Mouse (Mus musculus) midbrain, embryonic 11.5 days (tissue): ENCODE results near the gene Gm6526. TPM values are rescaled to one million over a fixed set of nuclear protein-coding genes. Genes with fewer than 3 reads are reported as not detected.

Source experiments
- polyA plus RNA-seq: library from polyadenylated mRNA; unstranded; fragments of >200 nt; fragmentation: Nextera tagmentation; extraction: Ambion mirVana; gene quantifications from 2 replicates; pipeline ENCODE4 v1.2.1, GENCODE M21; 2014

Gene Gm6526
- polyA plus RNA-seq, 1 experiment from 2014 or later: not detected

Other genes starting within 250 kb of the Gm6526 start
- not detected in 2 replicates for gene Gm5799, start 204.3 kb upstream of the Gm6526 start, polyA plus RNA-seq
- gene Gm17654, start 168.7 kb upstream of the Gm6526 start, polyA plus RNA-seq: not detected in 2 replicates
- gene Gm10375, start 139.9 kb upstream of the Gm6526 start, polyA plus RNA-seq: not detected in 2 replicates
- gene Gm8165, start 70.7 kb upstream of the Gm6526 start, polyA plus RNA-seq: not detected in 2 replicates
- gene Gm7324, start 50.0 kb upstream of the Gm6526 start, polyA plus RNA-seq: 1.9 and 2.1 TPM in 2 replicates
- gene Gm16506, start 20.4 kb upstream of the Gm6526 start, polyA plus RNA-seq: not detected in 2 replicates
- gene Gm8180, start 36.9 kb downstream of the Gm6526 start, polyA plus RNA-seq: not detected in 2 replicates
- not detected in 2 replicates for gene Ear1, start 127.7 kb downstream of the Gm6526 start, polyA plus RNA-seq
- gene Ear10, start 175.7 kb downstream of the Gm6526 start, polyA plus RNA-seq: not detected in 2 replicates
- gene Gm8113, start 177.5 kb downstream of the Gm6526 start, polyA plus RNA-seq: 3.8 and 4.0 TPM in 2 replicates
- not detected in 2 replicates for gene Ang5, start 209.2 kb downstream of the Gm6526 start, polyA plus RNA-seq